Mouse (Mus musculus) thymus, postnatal 36 days (tissue): ENCODE results near the gene 3110082I17Rik.

Source experiments
- DNase-seq, 2 experiments: peaks; one replicate each; pipeline ENCODE4 v3.0.0; 2022; ENCODE audit warnings: mixed read lengths in 2 of 2

The 3110082I17Rik gene

DNA sequence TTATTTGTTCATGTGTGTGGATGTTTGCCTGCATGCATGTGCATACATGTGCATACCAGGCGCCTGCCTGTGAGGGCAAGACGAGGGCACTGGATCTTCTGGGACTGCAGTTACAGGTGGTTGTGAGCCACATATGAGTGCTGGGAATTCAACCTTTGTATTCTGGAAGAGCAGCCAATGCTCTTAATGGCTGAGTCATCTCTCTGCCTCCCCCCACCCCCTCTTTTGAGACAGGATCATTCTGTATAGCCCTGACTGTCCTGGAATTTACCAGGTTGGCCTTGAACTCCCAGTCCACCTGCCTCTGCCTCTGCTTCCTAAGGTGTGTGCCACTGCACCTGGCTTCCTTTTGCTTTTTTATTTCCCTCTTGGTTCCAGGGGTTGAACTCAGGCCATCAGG lies 85.5 kb downstream of the 3110082I17Rik start:
- no peak for DNase-seq

DNA sequence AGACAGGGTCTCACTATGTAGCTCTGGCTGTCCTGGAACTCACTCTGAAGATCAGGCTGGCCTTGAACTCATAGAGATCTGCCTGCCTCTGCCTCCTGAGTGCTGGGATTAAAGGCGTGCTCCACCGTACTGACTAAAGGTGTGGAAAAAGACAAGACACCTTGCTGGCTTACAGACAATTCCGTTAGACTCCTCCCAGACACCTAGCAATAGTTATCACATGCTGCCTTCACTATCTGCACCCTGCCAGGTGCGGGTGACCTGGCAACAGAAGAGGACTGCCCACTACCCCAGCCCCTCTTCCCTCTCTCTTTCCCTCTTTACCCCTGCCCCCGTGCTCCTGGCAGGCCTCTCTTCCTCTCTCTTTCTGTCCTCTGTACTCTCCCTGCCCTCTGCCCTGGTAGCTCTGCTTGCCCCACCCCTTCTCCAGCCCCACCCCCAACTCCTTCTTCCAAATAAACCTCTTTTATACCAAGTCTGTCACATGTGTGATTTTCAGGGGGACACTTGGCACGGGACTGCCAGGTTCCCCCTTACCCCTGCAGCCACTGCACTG lies 86.4 kb downstream of the 3110082I17Rik start:
- no peak for DNase-seq

GRCm38 (mm10) chr5:139373126-139373525 lies 87.2 kb downstream of the 3110082I17Rik start:
- DNase-seq, result no peak

DNA sequence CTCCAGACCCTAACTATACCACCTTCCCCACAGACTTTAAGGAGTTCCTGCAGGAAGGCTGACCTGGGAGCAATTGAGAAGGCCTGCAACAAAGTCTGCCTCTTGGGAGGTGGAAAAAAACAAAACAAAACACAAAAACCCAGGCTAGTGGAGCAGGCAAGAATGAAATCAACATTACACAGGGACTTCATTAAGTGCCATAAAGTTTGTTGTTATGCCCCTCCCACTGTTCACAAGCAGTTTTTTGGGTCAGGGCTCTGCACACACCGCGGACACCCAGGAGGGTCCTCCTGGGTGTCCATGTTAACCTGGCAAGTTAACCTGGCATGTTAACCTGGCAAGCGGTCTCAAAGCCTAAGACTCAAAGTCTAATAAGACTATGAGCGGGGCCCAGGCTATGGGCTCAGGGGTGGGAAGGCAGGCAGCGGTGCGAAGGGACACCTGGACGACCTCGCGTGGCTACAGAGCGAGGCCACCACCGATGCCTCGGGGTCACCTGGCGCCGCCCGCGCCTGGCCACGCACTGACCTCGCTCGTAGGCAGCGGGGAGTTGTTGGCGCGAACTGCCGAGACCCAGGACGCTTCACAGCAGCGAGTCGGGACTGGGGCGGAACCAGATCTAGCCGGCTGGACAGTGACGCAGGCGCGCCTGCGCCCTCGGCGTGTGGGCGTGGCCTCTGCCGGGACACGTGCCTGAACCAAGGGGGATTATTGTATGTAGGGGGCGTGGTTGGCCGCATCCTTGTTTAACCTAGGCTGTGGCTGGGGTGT lies 88.5 kb downstream of the 3110082I17Rik start:
- peak; percentile 82 to 87 for DNase-seq

DNA sequence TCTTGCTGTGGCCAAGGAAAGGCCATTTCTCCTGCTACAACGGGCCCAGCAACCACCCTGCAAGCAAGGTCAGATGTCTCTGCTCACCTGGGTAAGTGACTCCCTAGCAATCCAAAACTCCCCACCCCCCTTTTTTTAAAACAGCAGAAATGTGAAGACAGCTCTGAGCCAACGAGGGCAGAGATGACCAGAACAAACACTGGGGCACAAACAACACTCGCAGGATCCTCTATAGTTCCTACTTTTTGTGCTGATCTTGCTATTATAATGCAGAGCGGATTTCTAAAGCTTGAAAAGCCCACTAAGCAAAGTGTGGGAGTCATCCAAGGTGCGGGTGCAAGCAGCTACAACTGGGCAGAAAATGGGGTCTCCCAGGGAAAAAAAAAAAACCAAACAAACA lies 89.2 kb downstream of the 3110082I17Rik start:
- DNase-seq, result no peak

GRCm38 (mm10) chr5:139370336-139370735 lies 90.0 kb downstream of the 3110082I17Rik start:
- DNase-seq, result no peak

DNA sequence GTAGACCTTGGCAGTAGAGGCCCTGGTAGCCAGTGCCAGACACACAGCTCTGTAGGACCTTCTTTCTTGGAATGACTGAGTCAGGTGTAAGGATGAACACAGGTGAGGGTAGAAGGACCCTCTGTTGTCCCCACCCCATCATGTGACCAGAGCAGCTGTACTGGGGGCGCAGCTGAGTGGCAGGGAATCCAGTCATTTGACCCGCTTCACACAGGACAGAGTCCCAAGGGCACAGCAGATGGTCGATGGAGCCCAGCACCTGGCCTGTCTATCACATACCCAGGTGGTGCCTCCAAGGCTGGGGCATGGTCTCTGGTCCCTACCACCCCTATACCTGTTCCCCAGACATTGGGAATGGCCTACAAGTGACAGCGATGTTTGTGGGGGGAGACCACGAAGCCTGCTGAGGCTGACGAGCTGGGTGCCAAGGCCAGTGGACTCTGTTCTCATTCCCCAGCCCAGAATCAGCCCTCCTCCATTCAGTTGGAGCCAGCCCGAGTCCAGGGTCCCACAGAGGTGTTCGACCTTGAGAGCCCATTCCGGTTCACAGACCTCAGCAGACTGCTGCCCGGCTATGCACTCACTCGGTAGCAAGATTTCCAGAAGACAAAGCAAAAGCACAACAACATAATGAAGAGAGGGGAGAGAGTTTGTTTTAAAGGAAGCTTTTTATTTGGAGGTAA lies 91.5 kb downstream of the 3110082I17Rik start:
- DNase-seq, result no peak

- peak in 1 of 2 experiments; percentile 32 for DNase-seq
Observed at GRCm38 (mm10) chr5:139367884-139368458, 92.4 kb downstream of the 3110082I17Rik start.

- no peak for DNase-seq
Observed at GRCm38 (mm10) chr5:139366484-139366883, 93.8 kb downstream of the 3110082I17Rik start.

GRCm38 (mm10) chr5:139365827-139366226 lies 94.5 kb downstream of the 3110082I17Rik start:
- DNase-seq, result no peak

- DNase-seq, result no peak
Observed at GRCm38 (mm10) chr5:139364911-139365571, 95.3 kb downstream of the 3110082I17Rik start.

GRCm38 (mm10) chr5:139364260-139364910 lies 95.9 kb downstream of the 3110082I17Rik start:
- DNase-seq, result peak; percentile 79 to 87

- no peak for DNase-seq
Observed at GRCm38 (mm10) chr5:139363858-139364257, 96.5 kb downstream of the 3110082I17Rik start.

DNA sequence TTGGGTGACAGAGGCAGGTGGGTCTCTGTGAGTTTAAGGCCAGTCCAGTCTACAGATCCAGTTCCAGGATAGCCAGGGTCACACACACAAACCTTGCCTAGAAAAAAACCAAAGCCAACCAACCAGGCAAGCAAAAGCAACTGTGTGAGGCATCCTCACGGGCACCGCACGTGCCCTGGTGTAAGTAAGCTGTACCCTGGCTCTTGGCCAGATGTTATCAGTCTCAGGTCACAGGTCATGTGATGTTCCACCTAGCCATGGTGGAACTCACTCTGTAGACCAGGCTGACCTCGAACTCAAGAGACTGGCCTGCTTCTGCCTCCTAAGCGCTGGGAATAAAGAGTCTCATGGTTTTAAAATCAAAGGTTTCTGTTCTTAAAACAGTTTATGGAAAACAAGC lies 101.1 kb downstream of the 3110082I17Rik start:
- DNase-seq, result no peak

DNA sequence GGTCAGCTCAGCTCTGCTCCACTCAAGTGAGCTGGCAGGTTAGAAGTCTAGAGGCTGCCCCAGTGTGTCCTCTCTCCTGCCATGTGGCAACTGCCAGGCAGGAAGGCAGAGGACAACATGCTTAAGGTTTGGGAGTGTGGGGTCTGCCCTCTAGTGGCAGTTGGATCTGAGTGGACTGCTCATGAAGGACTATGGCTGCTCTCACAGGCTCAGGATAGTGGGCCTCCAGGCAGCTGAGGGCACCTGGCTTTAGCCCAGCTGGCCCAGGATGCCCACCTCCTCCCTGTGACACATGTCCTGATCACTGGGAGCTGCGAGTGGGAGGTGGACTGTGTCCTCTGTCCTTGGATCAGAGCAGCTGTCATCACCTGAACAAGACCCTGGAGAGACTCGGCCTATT lies 101.7 kb downstream of the 3110082I17Rik start:
- DNase-seq, result peak; percentile 44 to 46

DNA sequence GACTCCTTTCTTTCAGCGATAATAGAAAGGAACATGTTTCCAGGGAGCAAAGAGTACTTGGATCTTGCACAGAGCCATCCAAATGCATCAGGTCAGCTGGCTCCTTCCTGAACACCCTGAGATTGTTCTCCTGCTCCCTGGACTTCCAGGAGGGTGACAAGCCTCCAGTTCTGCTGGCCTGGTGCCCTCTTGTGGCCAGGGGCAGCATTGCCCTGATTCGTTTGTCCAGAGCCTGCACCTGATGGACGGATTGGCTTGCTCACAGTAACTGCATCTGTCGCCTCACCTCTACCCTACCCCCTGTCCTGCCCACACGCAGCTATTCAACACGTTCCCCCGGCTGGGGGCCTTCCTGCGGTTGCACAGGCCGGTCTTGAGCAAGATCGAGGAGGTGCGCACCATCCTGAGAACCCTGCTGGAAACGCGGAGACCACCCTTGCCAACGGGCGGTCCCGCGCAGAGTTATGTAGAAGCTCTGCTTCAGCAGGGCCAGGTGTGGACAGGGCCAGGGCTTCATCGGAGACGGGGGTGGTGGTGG lies 105.0 kb downstream of the 3110082I17Rik start:
- peak; percentile 64 to 72 for DNase-seq

DNA sequence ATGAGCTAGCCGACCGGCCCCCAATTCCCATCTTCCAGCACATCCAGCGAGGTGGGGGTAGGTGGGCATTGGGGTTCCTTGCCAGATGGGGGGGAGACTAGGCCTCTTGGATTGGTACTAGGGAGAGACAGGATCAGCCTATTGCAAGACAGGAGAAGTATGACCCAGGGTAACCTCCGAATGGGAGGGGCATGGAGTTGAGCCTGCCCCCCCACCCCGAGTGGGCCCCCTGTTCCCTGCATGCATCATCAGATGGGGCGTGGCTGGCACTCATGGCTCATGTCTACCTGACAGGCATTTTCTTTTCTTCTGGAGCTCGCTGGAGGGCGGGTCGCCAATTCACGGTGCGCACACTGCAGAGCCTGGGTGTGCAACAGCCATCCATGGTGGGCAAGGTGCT lies 106.4 kb downstream of the 3110082I17Rik start:
- DNase-seq, result peak in 1 of 2 experiments; percentile 24

DNA sequence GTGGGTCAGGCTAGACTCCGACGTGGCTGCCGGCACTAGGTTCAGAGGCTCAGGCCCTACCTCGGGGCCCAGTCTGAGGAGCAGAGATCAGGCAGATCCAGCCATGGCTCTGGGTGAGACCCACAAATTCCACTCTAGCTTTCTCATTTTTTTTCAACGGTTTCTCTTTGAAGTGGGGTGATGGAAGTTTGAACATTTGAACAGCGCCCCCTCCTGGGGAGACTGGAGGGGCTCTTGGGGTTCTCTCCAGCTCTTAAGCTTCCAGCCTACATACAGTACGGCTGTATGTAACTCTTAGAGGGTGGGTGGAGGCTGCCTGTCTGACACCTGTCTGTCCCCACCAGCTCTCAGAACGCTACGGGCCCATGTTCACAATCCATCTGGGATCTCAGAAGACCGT lies 106.8 kb downstream of the 3110082I17Rik start:
- peak; percentile 52 for DNase-seq

GRCm38 (mm10) chr5:139352317-139352716 lies 108.0 kb downstream of the 3110082I17Rik start, which contains the start of gene Cyp2w1:
Gene Cyp2w1, plus strand, starts transcription at chr5:139352617.
- DNase-seq, result no peak

DNA sequence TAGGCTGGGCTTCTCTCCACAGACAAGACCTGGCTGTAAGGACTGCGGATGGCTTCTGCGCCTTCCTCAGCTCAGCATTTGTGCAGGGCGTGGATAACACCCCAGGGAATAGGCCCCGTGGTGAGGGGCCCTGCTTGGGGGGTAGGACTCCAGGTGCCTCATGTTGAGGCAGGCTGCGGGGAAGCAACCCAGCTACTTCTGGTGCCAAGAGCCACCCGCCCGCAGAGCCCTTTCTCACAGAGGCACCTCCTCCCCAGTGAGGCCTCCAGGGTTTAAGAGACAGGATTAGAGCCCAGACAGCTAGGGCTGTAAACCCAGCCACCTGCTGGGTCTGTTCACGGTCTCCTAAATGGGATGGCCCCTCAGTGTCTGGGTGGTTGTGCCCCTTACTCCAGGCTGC lies 108.7 kb downstream of the 3110082I17Rik start:
- no peak for DNase-seq

GRCm38 (mm10) chr5:139351134-139351533 lies 109.2 kb downstream of the 3110082I17Rik start, which contains the start of gene Cox19:
Gene Cox19, minus strand, starts transcription at chr5:139351418.
- no peak for DNase-seq

DNA sequence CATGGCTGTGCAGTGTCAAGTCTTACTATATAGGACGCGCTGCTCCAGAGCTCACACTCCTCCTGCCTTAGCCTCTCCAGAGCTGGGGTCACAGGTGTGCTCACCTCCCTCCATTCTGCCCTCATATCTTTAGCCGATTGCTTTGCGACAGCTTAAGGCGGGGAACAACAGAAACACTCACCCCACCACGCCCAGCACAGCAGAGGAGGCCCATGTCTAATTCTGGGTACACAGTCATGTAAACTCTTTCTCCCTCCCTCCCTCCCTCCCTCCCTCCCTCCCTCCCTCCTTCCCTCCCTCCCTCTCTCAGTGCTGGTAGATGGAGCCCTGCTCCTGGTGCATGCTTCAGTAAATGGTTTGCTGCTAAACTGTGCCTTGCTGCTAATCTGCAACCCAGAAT lies 110.6 kb downstream of the 3110082I17Rik start:
- no peak for DNase-seq
